Mouse (Mus musculus) cerebellum, adult 11-12 months (tissue): ENCODE results near the gene Rpgr.

Experiments
- DNase-seq: peaks from one replicate; pipeline ENCODE4 v3.0.0; 2022

Rpgr gene

GRCm38 (mm10) chrX:10071529-10071928 is 145.2 kb downstream of the Rpgr start:
- no peak for DNase-seq

GRCm38 (mm10) chrX:10070689-10071088 is 146.0 kb downstream of the Rpgr start:
- DNase-seq, result peak; percentile 13

GRCm38 (mm10) chrX:10069405-10069804 is 147.3 kb downstream of the Rpgr start:
- no peak for DNase-seq

GRCm38 (mm10) chrX:10063781-10064180 is 152.9 kb downstream of the Rpgr start:
- peak; percentile 11 for DNase-seq

- no peak for DNase-seq
Measured at GRCm38 (mm10) chrX:10063361-10063760, 153.4 kb downstream of the Rpgr start.

GRCm38 (mm10) chrX:10062201-10062600 is 154.5 kb downstream of the Rpgr start:
- DNase-seq, result no peak

GRCm38 (mm10) chrX:10034666-10035065 is 182.1 kb downstream of the Rpgr start:
- DNase-seq, result no peak
